Mouse (Mus musculus) lung, postnatal 0 days (tissue): ENCODE data around the gene Nup107.

Experiments
- CTCF ChIP-seq: IDR thresholded peaks from 2 replicates; pipeline ENCODE4 v1.5.1; 2016; ENCODE audit warnings: antibody characterized with exemption, mild to moderate bottlenecking
- EP300 ChIP-seq: IDR thresholded peaks from 2 replicates; pipeline ENCODE4 v1.6.1; 2016; ENCODE audit warnings: antibody characterized with exemption, mild to moderate bottlenecking, control low read depth

DNA sequence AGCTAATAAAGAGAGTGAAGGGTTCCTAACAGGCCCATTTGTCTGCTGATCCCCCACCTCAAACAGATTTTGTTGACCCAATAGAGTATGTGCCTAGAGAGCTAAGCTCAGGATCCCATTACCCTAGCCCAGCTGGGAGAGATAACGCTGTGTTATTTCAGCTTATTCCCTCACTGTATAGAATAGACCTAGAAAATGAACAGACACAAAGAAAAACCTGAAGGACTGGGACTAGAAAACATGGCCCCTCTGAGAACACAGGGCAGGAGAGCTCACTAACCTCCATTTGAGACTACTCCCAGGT lies 17.7 kb downstream of the Nup107 start:
- TF ChIP-seq EP300 (no peak), CTCF (no peak)
